Mouse (Mus musculus): Measurements from ENCODE around the gene Aldh4a1. TPM values are rescaled to one million over a fixed set of nuclear protein-coding genes. Genes with fewer than 3 reads are reported as not detected.

Gene Aldh4a1
- 10 to 100 TPM; 11.4 to 12.5 TPM for total RNA-seq (2023)

GRCm38 (mm10) chr4:139622373-139623282 lies at the start of gene Aldh4a1:
Gene Aldh4a1, plus strand, starts transcription at chr4:139622866.

DNA sequence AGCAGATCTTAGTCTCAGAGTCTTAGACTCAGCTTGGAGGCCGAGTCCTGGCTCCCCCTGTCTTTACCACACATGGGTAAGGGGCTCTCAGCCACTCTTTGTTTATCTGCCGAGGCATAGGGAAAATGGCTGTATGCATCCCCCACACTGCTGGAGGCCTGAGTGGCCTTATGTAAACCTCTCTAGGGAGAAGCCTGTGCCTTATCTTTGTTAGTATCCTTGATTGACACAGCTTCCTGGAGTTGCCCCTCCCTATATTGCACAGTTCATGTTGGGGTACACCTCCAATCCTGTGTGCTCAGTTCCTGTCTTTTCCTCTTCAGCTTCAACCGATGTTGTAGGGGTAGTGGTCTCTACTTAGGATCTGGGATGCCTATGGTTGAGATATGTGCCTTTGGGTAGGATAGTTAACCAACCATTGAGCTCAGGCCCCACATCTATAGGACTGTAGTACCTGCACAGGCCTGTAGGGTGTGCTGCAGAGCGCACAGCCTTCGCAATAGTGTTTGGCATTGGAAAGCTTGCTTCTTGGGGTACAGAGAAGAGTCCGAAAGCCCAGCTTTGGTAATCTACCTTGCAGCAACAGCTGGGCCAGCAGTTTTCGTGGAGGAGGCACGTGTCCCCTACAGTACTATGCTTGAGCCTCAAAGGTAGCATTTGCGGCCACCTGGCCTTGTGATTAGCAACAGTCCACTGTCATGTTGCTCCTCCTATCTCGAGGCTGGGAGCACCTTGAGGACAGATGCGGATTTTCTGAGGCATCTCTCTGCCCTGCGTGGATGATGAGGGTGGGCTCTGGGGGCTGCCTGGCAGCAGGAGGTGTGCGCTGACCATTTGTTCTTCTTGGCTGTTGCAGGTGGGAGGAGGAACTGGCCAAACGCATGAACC lies 20.1 kb upstream of the Aldh4a1 start, which contains the start of gene Gm21969:
Gm21969 (plus strand) TSS at position 830 of the 888 bp plus-strand sequence.

DNA sequence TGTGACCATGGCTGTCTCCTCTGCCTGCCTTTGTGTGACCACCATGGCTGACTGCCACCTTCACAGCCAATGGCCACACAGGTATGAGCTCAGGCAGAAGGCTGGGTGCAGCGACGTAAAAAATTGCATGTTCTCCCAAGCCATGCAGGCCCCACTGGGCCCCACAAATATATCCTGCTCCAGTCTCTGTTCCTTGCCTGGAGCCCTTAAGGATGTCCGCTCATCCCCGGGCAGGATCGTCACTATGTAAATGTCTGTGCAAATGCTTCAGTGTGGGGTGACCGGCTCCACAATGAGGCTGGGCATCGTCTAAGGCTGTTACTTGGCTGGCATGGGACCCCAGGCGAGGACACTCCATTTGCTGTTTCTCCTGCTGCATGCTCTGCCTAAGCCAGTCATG lies 30.6 kb downstream of the Aldh4a1 start, which contains the start of gene Tas1r2:
Tas1r2 (plus strand) TSS at position 301 of the 400 bp plus-strand sequence.

Other genes with a start within 250 kb of the Aldh4a1 start
- gene Iffo2, start 92.3 kb upstream of the Aldh4a1 start, total RNA-seq (2023) = 1 to 10 TPM; 2.3 TPM
- not detected for gene Gm21969, start 19.7 kb upstream of the Aldh4a1 start, total RNA-seq (2023)
- gene Tas1r2, start 30.7 kb downstream of the Aldh4a1 start, total RNA-seq (2023) = not detected
- gene Pax7, start 210.7 kb downstream of the Aldh4a1 start, total RNA-seq (2023) = not detected